Mouse (Mus musculus) ZHBTc4 (cell line): ENCODE data around the gene Mpv17l2.

ENCODE experiments used
- DNase-seq: peaks from one replicate; pipeline ENCODE4 v3.0.0-alpha.2; 2011; ENCODE audit warnings: low read depth, low spot score

Mpv17l2 gene

DNA sequence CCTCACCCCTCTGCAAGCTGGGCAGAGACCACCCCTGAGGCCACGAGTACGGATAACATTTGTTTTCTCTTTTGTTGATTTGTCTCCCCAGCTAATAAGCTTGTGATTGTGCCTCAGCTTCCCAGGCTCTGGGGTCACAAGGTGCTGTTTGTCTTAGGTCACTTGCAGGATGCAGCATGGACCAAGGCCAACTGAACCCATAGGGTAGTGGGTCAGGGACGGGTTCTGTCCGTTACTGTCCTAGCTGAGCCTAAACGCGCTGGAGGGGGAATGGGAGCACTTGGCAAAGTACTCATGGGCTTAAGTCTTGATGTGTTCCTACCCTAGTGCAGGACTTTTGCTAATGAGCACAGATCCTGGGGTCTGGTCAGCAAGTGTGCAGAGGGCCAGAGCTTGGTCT is 6.8 kb upstream of the Mpv17l2 start:
- DNase-seq, result no peak

DNA sequence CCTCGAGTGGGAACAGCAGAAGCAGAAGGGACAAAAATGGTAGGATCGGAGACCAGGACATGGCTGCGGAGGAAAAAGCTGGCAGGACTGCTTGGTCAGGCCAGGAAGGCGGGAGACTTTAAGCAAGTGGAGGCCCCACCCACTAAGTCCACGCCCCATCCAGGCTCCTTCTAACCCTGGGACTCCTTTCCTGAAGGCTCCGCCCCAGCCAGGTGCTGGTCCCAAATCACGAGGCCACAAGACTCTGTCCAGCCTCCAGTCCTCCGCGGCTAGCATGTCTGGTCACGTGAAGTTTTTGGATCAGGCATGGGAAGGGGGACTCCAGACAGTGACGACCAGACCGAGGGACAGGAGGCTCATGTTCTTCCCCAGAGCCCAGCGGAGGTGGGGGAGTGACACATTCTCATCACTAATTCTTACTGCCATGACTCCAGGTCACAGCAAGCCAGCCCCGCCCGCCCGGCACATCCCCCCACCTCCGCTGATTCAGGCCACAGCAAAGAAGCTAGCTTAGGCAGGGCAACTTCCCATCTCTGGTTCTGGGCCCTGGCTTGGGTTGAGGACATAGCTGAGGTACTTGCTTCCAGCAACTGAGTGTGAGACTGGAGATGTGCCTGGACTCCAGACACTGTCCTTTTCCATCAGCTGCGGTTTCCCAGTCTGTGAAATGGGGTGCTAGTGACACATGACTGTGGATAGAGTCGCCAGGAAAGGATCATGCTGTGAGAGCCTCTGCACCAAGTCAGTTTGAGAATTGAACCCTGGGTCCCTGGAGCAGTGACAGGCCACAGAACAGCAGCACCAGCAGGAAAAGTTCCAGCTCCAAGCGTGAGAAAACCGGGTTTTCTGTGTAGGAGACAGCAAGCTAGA is 6.1 kb upstream of the Mpv17l2 start:
- peak; percentile 92 for DNase-seq

DNA sequence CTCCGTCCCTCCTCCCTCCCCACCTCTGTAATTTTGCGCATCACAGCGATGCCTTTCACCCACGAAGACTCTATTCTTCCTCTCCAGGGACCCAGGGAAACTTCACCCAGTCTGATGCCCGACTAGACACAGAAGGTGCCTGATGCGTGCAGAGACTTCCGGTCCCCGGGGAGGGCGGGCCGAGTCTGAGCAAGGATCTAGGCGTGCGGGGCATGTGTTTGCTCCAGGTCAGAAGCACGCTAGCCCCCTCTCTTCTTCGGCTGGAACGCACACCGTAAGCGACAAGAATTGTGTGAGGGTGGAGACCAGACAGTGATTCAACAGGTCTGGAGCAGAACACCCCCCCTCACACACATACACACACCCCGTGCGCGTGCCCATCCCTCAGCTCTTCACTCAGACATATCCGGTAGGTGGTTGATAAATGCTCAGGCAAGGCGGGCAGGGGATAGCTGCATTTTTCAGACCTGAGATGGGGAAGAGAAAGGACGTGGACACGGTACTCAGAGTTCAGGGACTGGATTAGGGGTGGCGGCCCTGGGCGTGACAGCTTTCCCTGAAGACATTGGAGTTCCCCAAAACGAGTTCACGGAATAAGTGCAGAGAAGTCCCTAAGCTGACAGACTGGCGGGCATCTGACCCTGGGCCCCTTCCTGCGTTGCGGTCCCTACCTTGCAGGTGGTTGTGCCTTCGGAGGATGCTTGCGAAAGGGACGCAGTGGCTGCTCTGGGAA is 5.3 kb upstream of the Mpv17l2 start:
- DNase-seq, result peak; percentile 53

DNA sequence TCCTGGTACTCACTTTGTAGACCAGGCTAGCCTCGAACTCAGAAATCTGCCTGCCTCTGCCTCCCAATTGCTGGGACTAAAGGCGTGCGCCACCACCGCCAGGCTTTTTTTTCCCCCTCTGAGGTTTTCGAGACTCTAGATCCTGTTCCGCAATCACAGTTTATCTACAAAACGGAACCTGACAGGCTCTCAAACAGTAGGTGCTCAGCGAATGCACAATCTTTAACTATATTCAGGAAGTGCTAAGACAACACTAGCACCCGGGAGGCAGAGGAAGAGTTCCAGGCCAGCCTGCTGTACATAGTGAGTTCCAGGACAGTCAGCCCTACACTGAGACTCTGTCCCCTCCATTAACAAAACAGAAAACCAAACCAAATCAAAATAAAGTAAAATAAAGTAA is 4.6 kb upstream of the Mpv17l2 start:
- DNase-seq, result no peak

DNA sequence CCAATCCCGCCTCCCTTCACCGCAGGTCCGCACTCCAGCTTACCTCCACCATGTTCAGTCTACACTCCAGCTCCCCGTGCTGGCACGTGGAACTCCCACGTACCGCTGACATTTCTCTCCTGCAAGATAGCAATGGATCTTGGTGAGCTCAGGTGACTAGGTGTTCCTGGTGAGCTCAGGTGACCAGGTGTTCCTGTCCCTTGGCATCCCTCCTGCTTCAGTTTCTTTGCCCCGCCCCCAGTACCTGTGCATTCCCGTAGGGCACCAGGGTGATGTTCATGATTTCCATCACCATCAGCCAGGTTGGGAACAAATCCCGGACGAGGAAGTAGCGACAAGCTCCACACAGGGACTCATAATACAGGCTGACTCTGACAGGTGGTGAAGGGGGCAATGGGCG is 3.9 kb upstream of the Mpv17l2 start:
- DNase-seq, result no peak

DNA sequence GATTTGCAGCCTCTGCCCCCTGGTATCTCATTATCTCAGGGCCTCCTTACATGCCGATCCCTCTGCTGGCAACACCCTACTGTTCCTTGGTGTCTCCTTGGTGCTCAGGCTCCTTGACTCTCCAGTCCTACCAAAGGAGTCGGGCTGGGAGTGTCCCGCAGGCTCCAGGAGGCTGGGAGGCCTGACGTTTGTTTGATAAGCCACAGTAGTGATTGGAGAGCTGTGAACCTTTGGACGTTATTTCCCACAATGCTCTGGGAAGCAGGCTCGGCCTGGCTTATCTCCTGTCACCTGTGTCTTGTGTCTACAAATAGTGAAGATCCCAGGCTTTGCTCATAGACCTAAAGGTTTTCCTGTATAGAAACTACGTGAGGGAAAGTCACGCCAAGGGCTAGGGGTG is 3.3 kb upstream of the Mpv17l2 start:
- DNase-seq, result no peak

DNA sequence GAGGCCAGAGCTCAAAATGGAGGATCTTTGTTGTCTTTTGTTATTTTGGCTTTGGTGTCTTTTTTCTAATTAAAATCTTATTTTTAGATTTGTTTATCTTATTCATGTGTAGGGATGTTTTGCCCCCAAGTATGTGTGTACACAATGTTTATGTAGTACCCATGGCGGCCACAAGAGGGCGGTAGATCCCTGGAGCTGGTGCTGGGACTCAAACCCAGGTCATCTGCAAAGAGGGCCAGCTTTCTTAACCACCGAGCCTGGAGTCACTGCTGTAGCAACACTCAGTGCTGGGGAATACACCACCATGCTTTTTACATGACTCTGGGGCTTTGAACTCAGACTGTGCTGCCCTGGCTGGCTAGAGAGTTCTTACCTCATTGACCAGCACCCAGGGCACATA is 2.6 kb upstream of the Mpv17l2 start:
- DNase-seq, result peak; percentile 79

DNA sequence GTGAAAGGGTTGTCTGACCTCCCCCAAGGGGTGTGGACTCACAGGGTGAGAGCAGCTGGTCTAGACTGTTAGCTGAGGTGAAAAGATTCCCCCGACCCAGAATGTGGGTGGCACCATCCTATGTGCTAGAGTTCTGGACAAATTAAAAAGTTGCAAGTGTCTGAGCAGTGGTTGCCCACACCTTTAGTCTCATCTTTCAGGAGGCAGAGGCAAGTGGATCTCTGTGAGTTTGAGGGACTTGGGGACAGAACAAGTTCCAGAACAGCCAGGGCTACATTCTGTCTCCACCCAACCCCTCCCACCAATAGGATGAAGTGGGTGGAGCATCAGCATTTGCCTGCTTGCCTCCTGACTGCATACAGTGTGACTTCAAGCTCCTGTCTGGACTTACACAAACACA is 1.4 kb upstream of the Mpv17l2 start:
- peak; percentile 70 for DNase-seq

DNA sequence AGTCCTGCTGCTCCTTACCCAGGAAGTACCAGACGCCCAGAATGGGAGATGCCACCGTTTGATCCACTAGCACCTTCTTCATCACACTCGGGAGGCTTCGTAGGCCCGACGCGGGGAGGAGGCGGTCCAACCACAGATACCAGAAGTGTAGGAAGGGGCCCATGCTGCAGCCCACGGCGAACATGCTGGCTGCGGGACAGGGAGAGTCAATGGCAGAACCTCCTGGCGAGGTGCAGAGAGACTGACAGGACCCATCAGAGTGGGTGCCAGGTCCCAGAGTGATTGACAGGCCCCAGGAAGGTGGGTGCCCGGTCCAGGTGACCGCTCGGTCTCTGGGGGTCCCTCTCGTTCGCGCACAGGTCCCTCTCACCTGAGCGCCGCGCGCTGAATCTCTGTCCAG is 396 bp downstream of the Mpv17l2 start:
- DNase-seq, result no peak

DNA sequence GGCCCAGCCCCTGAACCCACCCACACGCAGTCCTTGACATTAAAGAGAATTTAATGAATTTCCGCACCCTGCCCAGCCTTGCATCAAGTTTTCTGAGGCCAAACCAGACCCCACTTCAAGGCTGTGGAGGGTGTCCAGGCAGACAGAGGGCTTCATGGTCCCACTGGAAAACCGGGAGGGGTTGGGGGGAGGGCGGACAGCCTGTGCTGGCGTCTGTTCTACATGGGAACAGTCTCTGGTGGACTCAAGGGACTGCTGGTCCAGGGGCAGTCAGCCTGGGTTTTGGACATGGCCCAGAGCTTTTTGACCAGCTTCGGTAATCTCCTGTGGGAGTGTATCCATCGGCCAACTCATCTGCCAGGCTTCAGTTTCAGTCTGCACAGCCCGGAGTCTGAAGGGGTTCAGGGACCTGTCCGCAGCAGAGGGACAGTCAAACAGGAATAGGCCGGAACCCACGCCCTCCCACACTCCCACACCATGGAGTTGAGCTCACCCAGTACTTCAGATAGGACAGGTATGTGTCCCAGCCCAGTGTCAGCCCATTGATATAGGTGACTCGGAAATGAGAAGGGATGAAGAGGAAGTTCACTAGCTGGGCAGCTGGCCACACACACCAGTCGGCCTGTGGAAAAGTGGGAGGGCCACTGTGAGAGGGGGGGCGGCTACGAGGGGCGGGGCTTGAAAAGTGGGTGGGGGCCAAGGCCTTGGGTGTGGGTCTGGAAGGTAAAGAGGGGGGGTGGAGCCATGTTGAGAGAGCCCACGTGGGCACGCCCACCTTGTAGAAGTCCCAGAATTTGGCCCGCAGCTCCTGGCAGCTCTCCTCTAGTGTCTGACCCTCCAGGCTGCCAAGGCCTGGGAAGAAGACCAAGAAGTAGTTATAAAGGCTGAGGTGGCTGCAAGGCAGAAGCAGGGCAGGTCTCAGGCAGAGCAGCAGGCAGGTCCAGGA is 1.9 kb downstream of the Mpv17l2 start:
- peak; percentile 89 for DNase-seq

DNA sequence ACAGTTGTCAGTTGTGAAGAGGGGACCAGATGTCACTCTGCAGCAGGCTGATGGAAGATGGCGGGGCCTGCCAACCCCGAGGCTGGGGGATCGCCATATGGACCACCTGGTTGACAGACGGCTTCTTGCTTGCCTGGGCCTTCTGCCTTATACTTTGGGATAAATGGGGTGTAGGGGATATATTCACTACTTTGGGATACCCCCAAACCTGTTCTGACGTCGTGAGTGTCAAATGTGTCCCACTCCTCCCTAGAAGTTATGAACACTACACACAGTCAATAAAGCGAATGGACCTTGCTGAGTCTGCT is 2.5 kb downstream of the Mpv17l2 start:
- DNase-seq, result no peak

DNA sequence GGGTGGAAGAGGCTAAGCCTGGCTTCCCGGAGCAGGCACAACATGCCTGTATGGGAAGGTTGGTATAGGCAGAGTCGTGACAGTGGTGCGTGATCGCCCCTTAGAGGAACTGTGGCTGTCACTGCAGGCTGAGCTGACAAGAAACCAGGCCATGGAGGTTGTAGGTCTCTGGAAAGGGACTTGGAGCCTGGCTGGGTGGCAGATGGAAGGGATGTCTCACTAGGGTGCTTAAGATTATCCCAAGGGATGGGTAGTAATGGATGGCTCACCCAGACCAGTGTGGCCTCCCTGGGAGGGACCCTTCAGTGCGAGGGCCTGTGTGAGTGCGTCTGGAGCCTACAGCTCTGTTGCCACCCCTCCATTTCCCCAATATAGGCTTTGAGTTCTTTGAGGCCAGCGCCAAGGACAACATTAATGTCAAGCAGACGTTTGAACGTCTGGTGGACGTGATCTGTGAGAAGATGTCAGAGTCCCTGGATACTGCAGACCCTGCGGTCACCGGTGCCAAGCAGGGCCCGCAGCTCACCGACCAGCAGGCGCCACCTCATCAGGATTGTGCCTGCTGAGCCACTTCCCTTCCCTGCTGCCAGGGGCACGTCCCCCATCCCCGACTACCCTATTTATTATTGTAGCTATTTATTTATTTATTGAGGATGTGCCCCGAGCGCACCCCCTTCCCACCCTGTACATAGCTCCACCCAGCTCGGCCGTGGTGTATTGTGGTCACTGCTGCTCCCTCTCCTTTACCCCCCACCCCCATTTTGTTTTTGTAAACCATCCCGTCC is 3.0 kb downstream of the Mpv17l2 start:
- peak; percentile 68 for DNase-seq

DNA sequence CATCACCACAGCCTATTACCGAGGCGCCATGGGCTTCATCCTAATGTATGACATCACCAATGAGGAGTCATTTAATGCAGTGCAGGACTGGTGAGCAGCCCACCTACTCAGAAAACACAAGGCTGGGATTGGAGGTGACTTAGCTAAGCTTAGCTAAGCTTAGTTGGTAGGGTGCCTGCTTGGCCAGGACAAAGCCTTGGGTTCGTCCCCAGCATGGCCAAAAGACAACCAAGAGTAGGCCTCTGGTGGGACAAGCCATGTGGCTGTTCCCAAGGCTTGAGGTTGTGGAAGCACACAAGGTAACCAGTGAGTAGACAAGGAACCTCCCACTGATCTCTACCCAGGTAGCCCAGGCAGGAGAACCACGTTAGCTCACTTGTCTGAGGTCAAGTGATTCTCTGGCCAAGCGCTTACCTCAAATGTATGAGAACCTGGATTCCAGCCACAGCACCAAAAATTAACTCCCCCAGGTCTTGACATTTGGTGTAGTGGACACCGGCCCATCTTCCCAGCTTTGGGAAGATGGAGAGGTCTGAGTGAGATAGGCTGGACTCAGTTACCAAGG is 4.2 kb downstream of the Mpv17l2 start:
- DNase-seq, result no peak

DNA sequence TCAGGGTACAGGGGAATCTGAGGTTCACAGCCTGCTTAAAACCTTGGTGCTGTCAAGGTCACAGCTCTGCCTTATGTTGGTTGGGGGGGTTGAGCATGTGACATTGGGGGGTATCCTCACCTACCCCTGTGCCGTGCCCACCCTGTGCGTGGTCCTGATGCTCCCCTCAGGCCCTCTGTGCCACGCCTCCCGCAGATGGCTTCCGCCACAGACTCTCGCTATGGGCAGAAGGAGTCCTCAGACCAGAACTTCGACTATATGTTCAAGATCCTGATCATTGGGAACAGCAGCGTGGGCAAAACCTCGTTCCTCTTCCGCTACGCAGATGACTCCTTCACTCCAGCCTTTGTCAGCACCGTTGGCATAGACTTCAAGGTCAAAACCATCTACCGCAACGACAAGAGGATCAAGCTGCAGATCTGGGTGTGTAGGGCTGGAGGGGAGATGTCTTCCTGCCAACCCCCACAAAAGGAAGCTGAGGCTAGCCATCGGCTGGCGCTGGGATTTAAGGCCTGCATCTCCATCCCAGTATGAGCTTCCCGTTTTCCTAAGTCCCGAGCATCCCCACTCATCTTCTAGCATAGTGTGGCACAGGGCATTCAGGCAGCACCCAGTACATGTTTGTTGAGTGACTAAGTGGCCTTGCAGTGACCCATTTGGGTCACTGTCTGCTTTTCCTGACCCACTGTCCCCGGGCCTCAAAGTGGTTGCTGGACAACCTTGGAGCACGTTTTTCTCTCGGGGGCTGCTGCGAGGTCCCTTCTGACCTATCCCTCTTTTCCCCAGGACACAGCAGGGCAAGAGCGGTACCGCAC is 4.9 kb downstream of the Mpv17l2 start:
- DNase-seq, result no peak

DNA sequence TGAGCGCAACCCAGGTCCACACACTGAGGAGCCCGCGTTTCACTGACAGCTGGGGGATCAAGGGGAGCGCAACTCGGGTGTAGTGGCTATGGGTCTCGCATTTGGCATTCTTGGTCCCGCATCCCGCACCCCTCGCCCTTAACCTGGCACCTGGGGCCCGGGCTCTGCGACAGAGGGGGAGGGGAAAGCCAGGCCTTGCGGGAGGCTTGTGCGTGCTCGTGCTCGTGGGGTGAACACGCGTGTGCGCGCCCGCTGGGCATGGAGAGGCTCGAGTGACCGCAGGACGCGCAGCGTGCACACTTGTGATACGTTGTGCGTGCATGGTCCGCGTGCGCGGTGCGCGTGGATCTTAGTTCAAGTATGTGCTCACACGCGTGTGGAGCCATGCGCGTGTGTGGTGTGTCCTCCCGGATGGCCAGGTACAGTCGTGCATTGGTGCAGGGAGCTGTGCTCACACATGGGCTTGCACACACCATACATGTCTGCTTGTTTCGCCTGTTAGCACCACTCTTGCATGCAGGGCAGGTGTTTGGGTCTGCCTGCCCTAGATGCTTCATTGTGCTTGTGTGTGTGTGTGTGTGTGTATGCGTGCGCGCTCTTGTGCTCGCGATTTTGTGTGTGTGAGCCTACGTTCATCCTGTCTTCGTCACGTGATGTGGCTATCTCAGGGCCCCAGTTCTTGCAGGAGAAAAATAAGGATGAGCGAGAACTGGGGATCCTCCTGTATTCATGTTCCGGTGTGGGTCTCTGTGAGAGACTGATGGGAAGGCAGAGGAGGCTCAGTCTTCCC is 5.7 kb downstream of the Mpv17l2 start:
- DNase-seq, result no peak

DNA sequence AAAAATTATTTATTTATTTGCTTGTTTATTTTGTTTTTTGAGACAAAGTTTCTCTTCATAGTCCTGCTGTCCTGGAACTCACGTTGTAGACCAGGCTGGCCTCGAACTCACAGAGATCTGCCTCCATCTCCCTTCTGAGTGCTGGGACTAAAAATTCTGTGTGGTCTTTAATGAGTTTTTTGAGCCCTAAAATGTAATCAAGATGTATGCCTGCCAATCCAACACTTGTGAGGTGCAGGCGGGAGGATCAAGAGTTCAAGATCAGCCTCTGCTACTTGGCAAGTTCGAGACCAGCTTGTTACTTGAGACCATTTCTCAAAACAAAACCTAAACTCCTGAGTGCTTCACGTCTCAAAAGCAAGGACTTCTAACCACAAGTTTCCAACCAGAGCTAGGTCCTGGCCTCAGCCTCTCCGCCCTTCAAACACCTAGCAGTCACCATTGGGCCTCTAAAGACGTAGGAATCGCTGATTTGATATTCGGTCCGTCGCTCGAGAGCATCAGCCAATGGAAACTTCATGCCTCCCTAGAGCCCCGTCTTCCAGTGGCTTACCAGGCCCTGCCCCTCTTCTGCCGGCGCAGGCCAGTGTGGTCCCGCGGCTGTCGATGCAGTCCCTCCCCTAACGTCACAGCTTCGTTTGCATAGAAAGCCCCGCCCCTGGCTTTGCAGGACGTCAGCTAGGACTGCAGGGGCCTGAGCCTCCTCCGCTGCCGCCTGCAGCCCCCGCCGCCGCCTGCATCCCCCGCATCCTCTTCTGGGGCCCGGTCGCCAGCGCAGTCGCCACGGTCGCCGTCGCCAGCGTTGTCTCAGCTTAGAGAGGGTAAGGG is 6.5 kb downstream of the Mpv17l2 start, which contains the start of gene Rab3a:
Gene Rab3a (plus strand): TSS at position 637 of the 828 bp plus-strand sequence.
- DNase-seq, result peak; percentile 99

DNA sequence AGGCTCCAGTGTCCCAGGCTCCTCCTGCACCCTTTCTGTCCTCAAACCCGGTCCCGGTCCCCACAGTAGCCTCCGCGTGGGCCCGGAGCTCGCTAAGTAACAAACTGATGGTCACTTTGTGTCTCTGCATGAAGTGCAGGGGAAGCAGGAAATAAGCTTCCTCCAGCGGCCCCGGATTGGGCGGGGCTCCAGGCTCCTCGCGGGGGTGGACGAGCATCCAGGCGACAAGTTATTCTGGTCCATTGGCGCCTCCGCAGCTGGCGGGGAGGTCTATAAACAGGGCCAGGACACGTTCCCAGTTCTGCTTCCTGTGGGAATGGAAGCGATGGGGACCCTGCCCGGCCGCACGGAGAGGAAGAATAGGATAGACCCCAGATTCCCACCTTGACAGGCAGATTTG is 7.6 kb downstream of the Mpv17l2 start:
- peak; percentile 59 for DNase-seq
